ENCODE assay signal across 29 mouse cellular contexts in genomic region chr2:34900412-34900811, GRCm38 (mm10). TPM values are rescaled to one million over a fixed set of nuclear protein-coding genes. Genes with fewer than 3 reads are reported as not detected.
DNase-seq lines count a peak whose midpoint lies in the region; ATAC-seq lines count a peak whose summit lies in the region.
"Had no signal": no experiment of that assay in that cellular context is flagged by ENCODE, and none has a peak within 500 bp of the region (broad histone marks: within the 10 kb centered on the region; RNA-seq: fewer than 3 reads in every experiment).

No protein-coding gene starts in this region.

- no peak for ATAC-seq in midbrain, embryonic 15.5 days (replicated peaks)
- ATAC-seq: CD4-positive, CD25-positive, alpha-beta regulatory T cell, adult 4 months; forebrain, embryonic 14.5 days; inflammation-experienced regulatory T-cells, adult 6 months had no signal

- 75% methylated on average over 1 of the region's 1 CpGs for WGBS in midbrain, embryonic 15.5 days

- H3K9ac ChIP-seq in midbrain, embryonic 15.5 days, result no peak overlapping the region
- H3K9ac ChIP-seq: embryonic facial prominence, embryonic 15.5 days; hindbrain, embryonic 15.5 days; limb, embryonic 13.5 days; midbrain, embryonic 12.5 days; neural tube, embryonic 13.5 days had no signal

- peak; percentile 21 for DNase-seq in cerebellum, adult 9-11 months
- DNase-seq in cerebellum, adult 11 months, result no peak
- peak; percentile 14 for DNase-seq in NIH3T3 (ENCODE audit: low read depth)
- DNase-seq in adrenal gland, postnatal 10 days, result peak; percentile 70
- DNase-seq in fat pad, adult 2 months (ENCODE audit: extremely low read depth, low read depth, low spot score), result peak; percentile 52
- no peak for DNase-seq in spleen, adult 18-20 months
- DNase-seq: cerebellum, adult 8-10 months; gastrocnemius, postnatal 36 days; heart, postnatal 14 days; kidney, adult 11 months; kidney, postnatal 14 days; lung, postnatal 4 days; retina, postnatal 1 day; right cerebral cortex, postnatal 25 days; thymus, postnatal 14 days had no signal

- no peak overlapping the region for H3K4me3 ChIP-seq in midbrain, embryonic 15.5 days
- H3K4me3 ChIP-seq: embryonic facial prominence, embryonic 10.5 days; embryonic facial prominence, embryonic 15.5 days; gastrocnemius, adult 2 months; hindbrain, embryonic 10.5 days; hindbrain, embryonic 15.5 days; limb, embryonic 13.5 days; megakaryocyte, embryonic 14.5 days; midbrain, embryonic 12.5 days; neural tube, embryonic 13.5 days had no signal

- no peaks in the 10 kb centered on the region for H3K27me3 ChIP-seq in midbrain, embryonic 15.5 days (replicated peaks)
- H3K27me3 ChIP-seq: embryonic facial prominence, embryonic 15.5 days; hindbrain, embryonic 15.5 days; midbrain, embryonic 12.5 days; neural tube, embryonic 13.5 days had no signal

- no peaks in the 10 kb centered on the region for H3K36me3 ChIP-seq in midbrain, embryonic 15.5 days (replicated peaks)
- H3K36me3 ChIP-seq: embryonic facial prominence, embryonic 10.5 days; hindbrain, embryonic 15.5 days; limb, embryonic 13.5 days; midbrain, embryonic 12.5 days; neural tube, embryonic 13.5 days had no signal

- no peak overlapping the region for H3K4me2 ChIP-seq in midbrain, embryonic 15.5 days
- H3K4me2 ChIP-seq: embryonic facial prominence, embryonic 15.5 days; hindbrain, embryonic 15.5 days; limb, embryonic 13.5 days; liver, embryonic 11.5 days; midbrain, embryonic 12.5 days; neural tube, embryonic 13.5 days had no signal

- no peak overlapping the region for H3K27ac ChIP-seq in midbrain, embryonic 15.5 days
- H3K27ac ChIP-seq: embryonic facial prominence, embryonic 10.5 days; embryonic facial prominence, embryonic 15.5 days; gastrocnemius, adult 2 months; hindbrain, embryonic 10.5 days; hindbrain, embryonic 15.5 days; limb, embryonic 13.5 days; midbrain, embryonic 12.5 days; neural tube, embryonic 13.5 days had no signal

- H3K9me3 ChIP-seq in midbrain, embryonic 15.5 days, result no peaks in the 10 kb centered on the region
- H3K9me3 ChIP-seq: embryonic facial prominence, embryonic 10.5 days; embryonic facial prominence, embryonic 15.5 days; hindbrain, embryonic 10.5 days; hindbrain, embryonic 15.5 days; limb, embryonic 13.5 days; megakaryocyte, embryonic 14.5 days; midbrain, embryonic 12.5 days; neural tube, embryonic 13.5 days had no signal

- peaks cover 11% of the 10 kb centered on the region for H3K4me1 ChIP-seq in midbrain, embryonic 15.5 days

RNA-seq across cellular contexts. Expression of gene Phf19, which starts 13.4 kb away (rescaled TPM):
- total RNA-seq in adrenal gland, postnatal 10 days (2021), result 1 to 10 TPM; 5.8 to 7.6 TPM
- 1.5 and 2.1 TPM in 2 replicates for polyA plus RNA-seq in midbrain, embryonic 15.5 days (2015; fragmentation: Nextera tagmentation; extraction: Ambion mirVana)

RNA-seq across cellular contexts. Expression of gene Psmd5, which starts 25.6 kb away (rescaled TPM):
- total RNA-seq in adrenal gland, postnatal 10 days (2021), result 10 to 100 TPM; 29.7 to 38.5 TPM
- 101 and 102 TPM in 2 replicates for polyA plus RNA-seq in midbrain, embryonic 15.5 days (2015; fragmentation: Nextera tagmentation; extraction: Ambion mirVana)

RNA-seq across cellular contexts. Expression of gene Cutal, which starts 26.2 kb away (rescaled TPM):
- 10 to 100 TPM in 1 of 2 experiments, 1 to 10 TPM in 1; 4.1 to 11.1 TPM for total RNA-seq in adrenal gland, postnatal 10 days (2021)
- polyA plus RNA-seq in midbrain, embryonic 15.5 days (2015; fragmentation: Nextera tagmentation; extraction: Ambion mirVana), result 0.26 and 0.40 TPM in 2 replicates
- polyA plus RNA-seq: CD4-positive, CD25-positive, alpha-beta regulatory T cell, adult 4 months; embryonic facial prominence, embryonic 15.5 days; hindbrain, embryonic 10.5 days; inflammation-experienced regulatory T-cells, adult 6 months had no signal

Comparison
In these comparisons a context has a peak if more than half of its experiments do, and no peak if none do; other contexts are left out.
1. DNase-seq: peak in cerebellum, adult 9-11 months (single experiment), NIH3T3 (single experiment), adrenal gland, postnatal 10 days (single experiment) and fat pad, adult 2 months (single experiment); none in cerebellum, adult 11 months (single experiment) and spleen, adult 18-20 months (0 of 2).